Mouse (Mus musculus) Muller cell, postnatal 12 days (primary cell): Measurements from ENCODE around the gene Plekha3.
A peak's percentile ranks its signal among the peaks of the same experiment; 100 is the strongest.

ENCODE experiments used
- DNase-seq: peaks from one replicate; pipeline ENCODE4 v3.0.0-alpha.2; 2015; ENCODE audit errors: inconsistent ontology term

The Plekha3 gene

DNA sequence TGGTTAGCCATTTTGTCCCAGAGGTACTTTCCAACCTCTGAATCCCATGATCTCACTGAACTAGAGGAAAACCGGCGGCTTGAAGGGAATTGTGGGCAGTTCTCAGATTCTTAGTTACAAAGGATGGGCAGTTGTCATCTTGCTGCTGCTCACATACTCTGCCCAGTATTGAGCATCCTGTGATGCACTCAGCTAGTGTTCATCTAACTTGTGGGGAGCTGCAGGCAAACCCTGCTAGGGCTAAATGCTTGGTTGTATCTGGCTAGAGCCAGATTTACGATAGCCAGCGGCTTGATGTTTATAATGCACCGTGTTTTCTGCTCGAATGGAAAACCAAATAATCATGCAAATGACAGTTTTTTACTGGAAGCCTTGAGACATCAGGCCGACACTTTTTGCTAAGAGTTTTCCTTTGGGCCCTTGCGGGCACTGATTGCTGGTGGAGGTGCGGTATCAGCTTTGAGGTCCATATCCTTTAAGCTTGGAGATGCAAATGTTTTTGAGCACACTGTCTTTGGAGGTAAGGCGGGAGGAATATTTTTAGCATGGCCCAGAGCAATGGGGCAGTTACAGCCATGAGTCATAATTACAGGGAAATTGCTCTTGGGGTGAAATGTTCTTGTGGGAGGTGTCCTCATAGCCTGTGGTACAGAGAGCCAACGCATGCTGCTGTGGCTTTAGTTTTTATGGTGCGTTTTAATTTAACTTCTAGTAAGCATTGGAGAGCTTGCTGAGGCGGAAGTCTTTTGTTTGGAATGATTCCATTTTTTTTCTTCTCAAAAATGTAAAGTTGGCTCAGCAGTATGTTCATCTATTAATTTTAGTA is 1.5 kb downstream of the Plekha3 start:
- DNase-seq = peak; percentile 4

GRCm38 (mm10) chr2:76682301-76682700 is 7.2 kb downstream of the Plekha3 start:
- no peak for DNase-seq

GRCm38 (mm10) chr2:76686986-76687385 is 11.9 kb downstream of the Plekha3 start:
- DNase-seq = no peak

DNA sequence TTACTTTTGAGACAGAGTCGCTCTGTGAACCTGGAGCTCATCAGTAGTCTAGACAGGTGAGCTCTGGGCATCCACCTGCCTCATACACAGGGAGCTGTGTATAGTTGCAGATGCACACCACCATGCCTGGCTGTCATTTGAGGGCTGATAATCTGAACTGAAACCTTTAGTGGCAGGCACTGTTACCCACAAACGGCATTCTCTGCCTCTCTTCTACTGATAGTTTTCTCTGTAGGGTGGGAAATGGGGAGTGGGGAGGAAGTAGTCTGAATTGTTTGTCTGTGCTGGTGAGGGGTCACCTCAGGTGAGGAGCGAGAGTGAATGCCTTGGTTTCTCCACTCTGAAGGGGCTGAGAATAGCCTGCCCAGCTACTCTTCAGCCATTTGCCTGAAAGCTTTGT is 12.5 kb downstream of the Plekha3 start:
- no peak for DNase-seq

DNA sequence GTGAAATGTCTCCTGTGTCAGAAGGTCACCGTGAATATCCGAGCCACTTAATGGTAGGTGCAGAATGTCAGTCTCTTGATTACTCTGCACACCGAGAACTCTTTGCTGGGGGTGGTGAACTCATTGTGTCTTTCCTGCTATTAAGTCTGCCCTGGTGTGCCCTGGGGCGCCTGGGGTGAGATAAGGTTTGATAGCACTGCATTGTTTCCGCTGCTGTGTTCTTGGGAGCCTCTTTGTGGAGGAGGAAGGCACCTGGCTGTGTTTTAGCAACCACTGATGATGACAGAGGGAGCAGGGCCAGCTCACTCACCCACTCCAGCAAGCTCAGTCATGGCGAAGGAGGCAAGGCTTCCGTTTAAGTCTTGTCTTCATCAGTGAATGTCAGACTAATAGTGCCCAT is 13.1 kb downstream of the Plekha3 start:
- DNase-seq = no peak

- DNase-seq = no peak
Measured at GRCm38 (mm10) chr2:76690436-76691204, 15.5 kb downstream of the Plekha3 start.

GRCm38 (mm10) chr2:76693765-76694164 is 18.7 kb downstream of the Plekha3 start:
- DNase-seq = no peak

DNA sequence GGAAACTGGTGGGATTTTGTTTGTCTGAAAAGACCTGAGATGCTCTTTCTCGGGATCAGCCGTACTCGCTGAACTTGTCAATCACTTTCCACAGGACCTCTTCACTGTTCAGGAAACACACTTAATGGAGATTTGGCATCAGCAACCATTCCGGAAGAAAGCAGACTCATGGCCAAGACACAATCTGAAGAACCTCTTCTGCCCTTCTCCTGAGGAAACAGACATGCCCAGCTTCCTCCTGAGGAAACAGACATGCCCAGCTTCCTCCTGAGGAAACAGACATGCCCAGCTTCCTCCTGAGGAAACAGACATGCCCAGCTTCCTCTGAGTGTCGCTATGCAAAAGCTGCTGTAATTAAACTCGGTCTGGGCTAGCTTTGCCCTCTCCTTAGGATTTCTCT is 20.2 kb downstream of the Plekha3 start:
- no peak for DNase-seq

GRCm38 (mm10) chr2:76702188-76702587 is 27.1 kb downstream of the Plekha3 start:
- DNase-seq = no peak

DNA sequence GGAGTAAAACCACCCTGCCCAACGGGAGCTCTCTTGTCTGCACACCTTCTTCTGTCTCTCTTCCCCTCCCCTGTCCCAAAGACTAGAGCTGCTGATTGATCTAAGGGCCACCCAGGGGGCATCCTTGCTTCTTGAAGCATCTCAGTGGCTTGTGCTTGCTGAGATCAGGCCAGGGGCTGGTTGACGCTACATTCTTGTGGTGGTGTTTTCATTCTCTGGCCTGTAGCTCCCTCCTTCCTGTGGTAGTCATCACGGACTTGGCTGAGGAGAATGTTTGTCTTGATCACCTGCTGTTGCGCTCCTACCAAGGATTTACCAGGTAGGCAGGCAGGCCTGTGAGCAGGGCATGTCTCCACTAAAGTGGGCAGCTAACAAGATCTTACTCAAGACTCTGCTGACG is 27.7 kb downstream of the Plekha3 start:
- DNase-seq = no peak

GRCm38 (mm10) chr2:76705655-76706054 is 30.6 kb downstream of the Plekha3 start:
- no peak for DNase-seq

- DNase-seq = no peak
Measured at GRCm38 (mm10) chr2:76708512-76708911, 33.4 kb downstream of the Plekha3 start.

DNA sequence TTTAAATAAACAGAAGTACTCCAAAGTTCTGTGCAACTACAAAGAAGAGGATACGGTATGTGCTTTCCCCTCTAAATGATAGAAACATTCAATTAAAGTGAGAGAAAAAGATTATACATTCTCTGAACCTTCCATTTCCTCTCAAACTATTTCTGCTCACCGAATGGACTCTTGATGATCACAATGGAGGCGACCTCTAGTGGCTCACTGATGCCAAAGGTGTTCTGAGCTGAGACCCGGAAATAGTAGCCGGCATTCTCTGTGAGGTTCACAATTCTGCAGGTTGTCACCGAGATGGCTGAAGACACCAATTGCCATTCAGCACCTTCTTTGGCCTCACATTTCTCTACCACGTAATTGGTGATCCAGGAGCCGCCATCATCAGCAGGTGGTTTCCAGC is 39.9 kb downstream of the Plekha3 start:
- DNase-seq = no peak

GRCm38 (mm10) chr2:76719650-76720049 is 44.6 kb downstream of the Plekha3 start:
- DNase-seq = no peak
